Mouse (Mus musculus) limb, embryonic 11.5 days (tissue): ENCODE results near the gene Tmem82. TPM values are rescaled to one million over a fixed set of nuclear protein-coding genes. Genes with fewer than 3 reads are reported as not detected.

Experiments used
- ATAC-seq: fragments of 200-750 bp; cut with Nextera tagmentation; 2 replicates; pipeline ENCODE4 v1.8.0; 2017; ENCODE audit warnings: low read depth; ENCODE audit not compliant: insufficient number of reproducible peaks, low FRiP score, low TSS enrichment
- DNase-seq: peaks from one replicate; pipeline ENCODE4 v3.0.0-alpha.2; 2015; ENCODE audit warnings: low spot score
- H3K27ac ChIP-seq: fragments of 300-500 bp; sonication (generic); replicated peaks from 2 replicates; pipeline ENCODE4 v1.5.1; 2014; ENCODE audit warnings: low read depth, mild to moderate bottlenecking, low read length
- H3K27me3 ChIP-seq: fragments of 300-500 bp; sonication (generic); 2 replicates; pipeline ENCODE4 v1.6.1; 2014; ENCODE audit warnings: mild to moderate bottlenecking, low read length, mixed read lengths; ENCODE audit not compliant: control insufficient read depth, insufficient read depth
- H3K36me3 ChIP-seq: fragments of 300-500 bp; sonication (generic); 2 replicates; pipeline ENCODE4 v1.6.1; 2014; ENCODE audit warnings: mild to moderate bottlenecking, low read length, moderate library complexity, mixed read lengths; ENCODE audit not compliant: control insufficient read depth, insufficient read depth
- H3K4me1 ChIP-seq: fragments of 300-500 bp; sonication (generic); 2 replicates; pipeline ENCODE4 v1.6.1; 2014; ENCODE audit warnings: low read length, mixed read lengths; ENCODE audit not compliant: control insufficient read depth, insufficient read depth
- H3K4me2 ChIP-seq: fragments of 300-500 bp; sonication (generic); 2 replicates; pipeline ENCODE4 v1.6.1; 2014; ENCODE audit warnings: low read depth, mild to moderate bottlenecking, moderate library complexity; ENCODE audit not compliant: severe bottlenecking
- H3K4me3 ChIP-seq: fragments of 300-500 bp; sonication (generic); 2 replicates; pipeline ENCODE4 v1.5.1; 2014; ENCODE audit warnings: low read depth, low read length
- H3K9ac ChIP-seq: fragments of 300-500 bp; sonication (generic); 2 replicates; pipeline ENCODE4 v1.6.1; 2014; ENCODE audit warnings: mild to moderate bottlenecking, low read length
- H3K9me3 ChIP-seq: fragments of 300-500 bp; sonication (generic); 2 replicates; pipeline ENCODE4 v1.6.1; 2016; ENCODE audit warnings: low read length; ENCODE audit not compliant: control insufficient read depth
- WGBS: fragments of 180-500 bp; shearing (Covaris S2); extraction: QIAGEN DNeasy Blood & Tissue Kit; methylation state at CpG from one replicate; pipeline ENCODE4 v1.1.7; 2014; 5-methylcytosine and 5-hydroxymethylcytosine counted together
- polyA plus RNA-seq: library from polyadenylated mRNA; unstranded; fragments of >200 nt; fragmentation: Nextera tagmentation; extraction: Ambion mirVana; gene quantifications from 2 replicates; pipeline ENCODE4 v1.2.1, GENCODE M21; 2014

Gene Tmem82
- polyA plus RNA-seq, 1 experiment from 2014 or later, result 0.60 TPM

- no peaks in the 10 kb centered on the region for H3K4me1 ChIP-seq
- WGBS, result 94% methylated on average over 8 of the region's 8 CpGs
- no peaks in the 10 kb centered on the region for H3K27me3 ChIP-seq
- no peaks in the 10 kb centered on the region for H3K9me3 ChIP-seq
- H3K9ac ChIP-seq, result no peak overlapping the region
- DNase-seq, result no peak
- no peak overlapping the region for H3K4me2 ChIP-seq
- H3K4me3 ChIP-seq, result no peak overlapping the region
- H3K36me3 ChIP-seq, result peaks cover 9% of the 10 kb centered on the region
- no peak overlapping the region for H3K27ac ChIP-seq
- no peak for ATAC-seq
Measured at GRCm38 (mm10) chr4:141624134-141624533, 5.7 kb upstream of the Tmem82 start.

DNA sequence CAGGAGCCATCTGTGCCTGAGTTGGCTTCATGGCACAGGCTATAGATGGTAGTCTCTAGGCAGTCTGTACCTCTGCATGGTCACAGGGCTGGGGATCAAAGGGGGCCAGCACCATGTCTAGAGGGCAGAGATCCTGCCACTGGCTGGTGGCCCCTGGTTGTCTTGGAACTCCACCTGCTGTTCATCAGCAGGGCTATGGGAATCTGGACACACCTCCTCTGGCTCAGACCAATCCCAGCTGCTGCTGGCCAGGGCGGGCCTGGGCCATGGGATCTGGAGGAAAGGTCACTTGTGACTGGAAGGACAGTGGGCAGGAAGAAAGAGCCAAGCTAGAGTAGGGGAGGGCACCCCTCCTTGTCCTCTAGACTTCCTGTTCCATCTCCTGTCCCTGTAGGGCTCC, 5.2 kb upstream of the Tmem82 start, which contains the start of gene Slc25a34:
Gene Slc25a34 (minus strand): TSS at position 156 of the 400 bp plus-strand sequence.
- DNase-seq (no peak), ATAC-seq (no peak)
- Histone ChIP-seq H3K27ac (no peak within 1 kb of the TSS), H3K27me3 (no peaks in the 10 kb centered on the region), H3K4me2 (no peak within 1 kb of the TSS), H3K9ac (no peak within 1 kb of the TSS), H3K9me3 (no peaks in the 10 kb centered on the region), H3K4me1 (no peaks in the 10 kb centered on the region), H3K4me3 (no peak within 1 kb of the TSS), H3K36me3 (peaks cover 9% of the 10 kb centered on the region)
- 33% methylated on average over 1 of the region's 1 CpGs for WGBS

DNA sequence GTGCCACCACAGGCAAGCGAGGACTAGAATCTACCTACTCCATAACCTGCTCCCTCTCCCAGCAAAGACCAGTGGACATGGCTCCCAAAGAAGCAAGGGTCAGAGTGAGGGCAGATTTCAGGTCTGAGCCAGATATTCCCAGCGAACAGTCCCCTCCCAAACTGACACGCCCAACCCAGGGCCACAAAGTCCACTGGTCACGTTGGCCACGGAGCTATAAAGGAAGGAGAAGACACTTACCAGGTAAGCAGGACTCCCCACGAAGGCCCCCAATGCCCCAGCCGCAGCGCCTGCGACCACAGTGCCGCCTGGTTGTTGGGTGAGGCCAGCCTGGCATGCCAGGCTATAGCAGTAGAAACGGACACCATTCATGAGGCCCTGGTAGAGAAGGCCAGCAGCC, 4.6 kb upstream of the Tmem82 start:
- Histone ChIP-seq H3K9ac (no peak overlapping the region), H3K9me3 (no peaks in the 10 kb centered on the region), H3K27ac (no peak overlapping the region), H3K4me3 (no peak overlapping the region), H3K36me3 (peaks cover 6% of the 10 kb centered on the region; the same call in 1 of the 2 replicates), H3K27me3 (no peaks in the 10 kb centered on the region), H3K4me2 (no peak overlapping the region), H3K4me1 (peaks cover 2% of the 10 kb centered on the region; the same call in 1 of the 2 replicates)
- ATAC-seq, result no peak
- DNase-seq, result no peak
- 88% methylated on average over 11 of the region's 11 CpGs for WGBS

- Histone ChIP-seq H3K4me2 (no peak overlapping the region), H3K27me3 (no peaks in the 10 kb centered on the region), H3K9ac (no peak overlapping the region), H3K4me1 (peaks cover 6% of the 10 kb centered on the region; the same call in 1 of the 2 replicates), H3K27ac (no peak overlapping the region), H3K9me3 (no peaks in the 10 kb centered on the region), H3K36me3 (peaks cover 6% of the 10 kb centered on the region; the same call in 1 of the 2 replicates), H3K4me3 (no peak overlapping the region)
- DNase-seq (no peak), ATAC-seq (no peak)
- WGBS, result 82% methylated on average over 5 of the region's 5 CpGs
Measured at GRCm38 (mm10) chr4:141622580-141622979, 4.1 kb upstream of the Tmem82 start.

GRCm38 (mm10) chr4:141622091-141622490, 3.7 kb upstream of the Tmem82 start:
- Histone ChIP-seq H3K4me3 (no peak overlapping the region), H3K4me2 (no peak overlapping the region), H3K9me3 (no peaks in the 10 kb centered on the region), H3K27ac (no peak overlapping the region), H3K36me3 (peaks cover 6% of the 10 kb centered on the region; the same call in 1 of the 2 replicates), H3K27me3 (no peaks in the 10 kb centered on the region), H3K9ac (no peak overlapping the region), H3K4me1 (peaks cover 9% of the 10 kb centered on the region; the same call in 1 of the 2 replicates)
- DNase-seq, result no peak
- ATAC-seq, result no peak
- WGBS, result 84% methylated on average over 8 of the region's 8 CpGs

DNA sequence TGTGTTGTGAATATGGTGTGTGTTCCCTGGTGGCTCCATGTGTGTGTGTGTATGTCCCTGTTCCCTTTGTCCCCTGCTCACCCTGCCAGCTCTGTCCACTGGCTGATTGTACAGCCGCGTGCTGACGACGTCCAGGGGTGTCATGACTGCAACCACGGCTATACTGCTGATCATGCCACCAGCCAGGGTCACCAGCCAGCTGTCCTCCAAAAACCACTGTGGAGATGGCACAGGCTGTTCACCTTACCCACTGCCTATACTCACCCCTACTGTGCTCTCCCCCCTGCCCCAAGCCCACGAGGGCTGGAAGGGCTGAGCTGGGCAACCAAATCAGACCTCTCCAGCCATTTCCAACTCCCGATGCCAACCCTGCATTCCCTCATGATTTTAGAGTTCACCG, 2.9 kb upstream of the Tmem82 start:
- Histone ChIP-seq H3K9me3 (no peaks in the 10 kb centered on the region), H3K27me3 (no peaks in the 10 kb centered on the region), H3K4me2 (no peak overlapping the region), H3K4me1 (peaks cover 9% of the 10 kb centered on the region; the same call in 1 of the 2 replicates), H3K36me3 (peaks cover 4% of the 10 kb centered on the region; the same call in 1 of the 2 replicates), H3K4me3 (no peak overlapping the region), H3K27ac (no peak overlapping the region), H3K9ac (no peak overlapping the region)
- ATAC-seq, result no peak
- WGBS, result 85% methylated on average over 8 of the region's 8 CpGs
- no peak for DNase-seq

GRCm38 (mm10) chr4:141619299-141619883, 958 bp upstream of the Tmem82 start:
- H3K9ac ChIP-seq, result no peak overlapping the region
- ATAC-seq, result no peak
- no peak overlapping the region for H3K27ac ChIP-seq
- H3K4me3 ChIP-seq, result no peak overlapping the region
- H3K36me3 ChIP-seq, result no peaks in the 10 kb centered on the region; the same call in 1 of the 2 replicates
- H3K27me3 ChIP-seq, result no peaks in the 10 kb centered on the region
- no peaks in the 10 kb centered on the region for H3K9me3 ChIP-seq
- H3K4me1 ChIP-seq, result peaks cover 9% of the 10 kb centered on the region; the same call in 1 of the 2 replicates
- H3K4me2 ChIP-seq, result no peak overlapping the region; the same call in 1 of the 2 replicates
- WGBS, result 86% methylated on average over 9 of the region's 9 CpGs
- DNase-seq, result no peak

- Histone ChIP-seq H3K9ac (peak overlapping the region; percentile 45; the same call in 1 of the 2 replicates), H3K9me3 (no peaks in the 10 kb centered on the region), H3K27ac (no peak overlapping the region), H3K27me3 (no peaks in the 10 kb centered on the region), H3K4me2 (peak overlapping the region; percentile 51), H3K36me3 (no peaks in the 10 kb centered on the region; the same call in 1 of the 2 replicates), H3K4me3 (peak overlapping the region; percentile 20), H3K4me1 (peaks cover 9% of the 10 kb centered on the region; the same call in 1 of the 2 replicates)
- ATAC-seq (no peak), DNase-seq (peak; percentile 53)
- 12% methylated on average over 21 of the region's 22 CpGs for WGBS
Measured at GRCm38 (mm10) chr4:141617863-141618564, 419 bp downstream of the Tmem82 start.
